Mouse (Mus musculus): Measurements from ENCODE around the gene Senp6.

GRCm38 (mm10) chr9:80052951-80053350 lies 13.8 kb upstream of the Senp6 start:
- TF ChIP-seq GATA1 (IDR thresholded peaks at IDR 0.05; ENCODE audit: borderline replicate concordance, low read length) (no peak), CTCF (IDR thresholded peaks at IDR 0.05; ENCODE audit: low read depth, low read length) (no peak), TAL1 (conservative IDR thresholded peaks at IDR 0.05; ENCODE audit: low read depth, low read length) (no peak), GATA2 (IDR thresholded peaks at IDR 0.05; ENCODE audit: borderline replicate concordance, low read depth, low read length) (no peak)

Data from G1E (cell line).